Mouse (Mus musculus) B cell, adult 2 months (primary cell): Measurements from ENCODE around the gene Snapc1.

ENCODE experiments used
- DNase-seq, 2 experiments: peaks; one replicate each; pipeline ENCODE4 v3.0.0; 2022

The Snapc1 gene

GRCm38 (mm10) chr12:73997297-73998127, 33.2 kb downstream of the Snapc1 start, which contains the start of gene Syt16:
Syt16 (plus strand) TSS chr12:73997661.
- no peak for DNase-seq

- no peak for DNase-seq
Measured at GRCm38 (mm10) chr12:73998128-73998456, 33.8 kb downstream of the Snapc1 start.

GRCm38 (mm10) chr12:74002449-74002848, 38.2 kb downstream of the Snapc1 start:
- no peak for DNase-seq

- DNase-seq: peak; percentile 39 to 48
Measured at GRCm38 (mm10) chr12:74009448-74009911, 45.2 kb downstream of the Snapc1 start.

- DNase-seq: peak; percentile 69 to 70
Measured at GRCm38 (mm10) chr12:74013739-74014138, 49.5 kb downstream of the Snapc1 start.

- DNase-seq: peak; percentile 52 to 65
Measured at GRCm38 (mm10) chr12:74014739-74015270, 50.5 kb downstream of the Snapc1 start.

GRCm38 (mm10) chr12:74015491-74015890, 51.2 kb downstream of the Snapc1 start:
- no peak for DNase-seq

- no peak for DNase-seq
Measured at GRCm38 (mm10) chr12:74023260-74023659, 59.0 kb downstream of the Snapc1 start.

GRCm38 (mm10) chr12:74024912-74025311, 60.6 kb downstream of the Snapc1 start:
- DNase-seq: no peak
